Mouse (Mus musculus) gastrocnemius, postnatal 4 days (tissue): ENCODE results near the gene Fads1. TPM values are rescaled to one million over a fixed set of nuclear protein-coding genes. Genes with fewer than 3 reads are reported as not detected.

Source experiments
- DNase-seq, 2 experiments: peaks; one replicate each; pipeline ENCODE4 v3.0.0; 2021 to 2022; ENCODE audit warnings: low spot score in 2 of 2, mixed read lengths in 2 of 2
- total RNA-seq, 2 experiments: library from RNA; stranded (reverse); gene quantifications; 2 replicates each; pipeline ENCODE4 v1.2.3; 2021

Gene Fads1
- total RNA-seq, 2 experiments from 2014 or later = 49.8 to 51.3 TPM

GRCm38 (mm10) chr19:10176477-10176876, 6.2 kb upstream of the Fads1 start:
- DNase-seq = no peak

GRCm38 (mm10) chr19:10176941-10177372, 5.7 kb upstream of the Fads1 start:
- DNase-seq = no peak

DNA sequence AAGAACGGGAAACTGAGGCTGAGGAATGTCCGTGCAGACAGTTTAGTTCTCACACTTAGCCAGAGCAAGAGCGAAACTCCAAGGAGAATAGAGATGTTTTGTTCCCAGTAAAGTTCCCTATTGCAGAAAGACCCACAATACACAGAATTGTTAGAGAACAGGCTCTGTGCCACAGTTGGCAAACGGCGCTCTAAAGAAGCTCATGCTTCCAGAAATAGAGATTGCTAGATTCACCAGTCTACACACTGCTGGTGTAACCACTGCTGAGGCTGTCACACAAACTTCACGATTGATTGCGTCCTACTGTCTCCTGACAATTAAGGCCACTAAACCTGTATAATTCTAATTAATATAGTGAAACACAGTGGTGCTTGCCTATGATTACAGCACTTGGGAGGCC, 1.5 kb upstream of the Fads1 start:
- DNase-seq = no peak

GRCm38 (mm10) chr19:10182142-10182541, 546 bp upstream of the Fads1 start:
- DNase-seq = no peak

GRCm38 (mm10) chr19:10183299-10183983, 753 bp downstream of the Fads1 start:
- DNase-seq = peak; percentile 33 to 72

- peak in 1 of 2 experiments; percentile 56 for DNase-seq
Observed at GRCm38 (mm10) chr19:10184096-10184495, 1.4 kb downstream of the Fads1 start.

- DNase-seq = no peak
Observed at GRCm38 (mm10) chr19:10185876-10186275, 3.2 kb downstream of the Fads1 start.

DNA sequence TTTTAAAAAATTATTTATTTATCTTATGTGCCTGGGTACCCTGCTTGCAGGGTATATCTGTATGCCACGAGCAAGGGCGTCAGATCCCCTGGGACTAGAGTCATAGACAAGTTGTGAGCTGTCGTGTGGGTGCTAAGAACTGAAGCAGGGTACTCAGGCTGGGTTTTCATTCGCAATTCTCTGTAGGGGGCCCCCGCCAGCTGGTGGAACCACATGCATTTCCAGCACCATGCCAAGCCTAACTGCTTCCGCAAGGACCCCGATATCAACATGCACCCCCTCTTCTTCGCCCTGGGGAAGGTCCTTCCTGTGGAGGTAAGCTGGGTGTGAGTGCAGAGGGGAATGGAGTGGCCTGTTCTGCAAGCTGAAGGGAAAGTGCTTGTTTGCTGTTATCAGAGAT, 3.9 kb downstream of the Fads1 start:
- no peak for DNase-seq

GRCm38 (mm10) chr19:10188281-10188811, 5.7 kb downstream of the Fads1 start:
- peak in 1 of 2 experiments; percentile 55 for DNase-seq

- no peak for DNase-seq
Observed at GRCm38 (mm10) chr19:10189022-10189421, 6.3 kb downstream of the Fads1 start.

GRCm38 (mm10) chr19:10189940-10190339, 7.3 kb downstream of the Fads1 start:
- no peak for DNase-seq

DNA sequence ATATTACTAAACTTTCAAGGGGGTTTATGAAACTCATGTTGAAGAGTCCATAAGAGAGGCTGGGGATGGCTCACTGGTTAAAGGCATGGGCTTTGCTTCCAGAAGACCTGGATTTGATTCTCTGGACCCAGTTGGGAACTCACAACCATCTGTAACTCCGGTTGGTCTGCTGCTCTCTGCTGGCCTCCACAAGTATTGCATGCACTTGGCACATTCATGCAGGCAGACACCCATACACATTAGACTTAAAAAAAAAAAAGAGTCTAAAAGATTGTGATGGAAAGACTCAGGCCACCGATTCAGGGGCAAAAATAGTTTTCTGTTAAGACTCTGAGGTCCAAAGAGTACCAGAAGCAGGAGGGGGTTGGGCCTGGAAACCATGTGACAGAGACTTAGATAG, 8.1 kb downstream of the Fads1 start:
- DNase-seq = peak; percentile 62 to 72

- peak in 1 of 2 experiments; percentile 32 for DNase-seq
Observed at GRCm38 (mm10) chr19:10191326-10191725, 8.6 kb downstream of the Fads1 start.

GRCm38 (mm10) chr19:10194337-10194736, 11.6 kb downstream of the Fads1 start:
- no peak for DNase-seq

DNA sequence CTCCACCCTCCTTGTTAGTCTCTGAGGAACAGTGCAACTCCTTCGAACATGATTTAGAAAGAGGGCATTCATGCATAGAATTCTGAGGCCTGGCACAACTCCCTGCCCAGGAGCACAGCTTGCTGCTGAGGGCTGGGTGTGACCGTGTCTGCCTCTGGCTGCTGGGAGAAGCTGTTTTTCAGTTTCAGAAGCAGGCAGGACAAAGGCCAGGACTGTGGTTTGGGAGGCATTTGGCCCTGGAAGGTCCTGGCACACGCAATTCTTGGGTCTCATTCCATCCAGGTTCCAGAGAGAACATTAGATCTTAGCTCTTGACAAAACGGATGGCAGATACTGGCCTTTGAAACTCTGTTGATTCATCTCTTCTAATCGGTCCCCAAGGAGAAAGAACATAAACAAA, 12.6 kb downstream of the Fads1 start:
- no peak for DNase-seq

GRCm38 (mm10) chr19:10197130-10197529, 14.4 kb downstream of the Fads1 start:
- DNase-seq = no peak

DNA sequence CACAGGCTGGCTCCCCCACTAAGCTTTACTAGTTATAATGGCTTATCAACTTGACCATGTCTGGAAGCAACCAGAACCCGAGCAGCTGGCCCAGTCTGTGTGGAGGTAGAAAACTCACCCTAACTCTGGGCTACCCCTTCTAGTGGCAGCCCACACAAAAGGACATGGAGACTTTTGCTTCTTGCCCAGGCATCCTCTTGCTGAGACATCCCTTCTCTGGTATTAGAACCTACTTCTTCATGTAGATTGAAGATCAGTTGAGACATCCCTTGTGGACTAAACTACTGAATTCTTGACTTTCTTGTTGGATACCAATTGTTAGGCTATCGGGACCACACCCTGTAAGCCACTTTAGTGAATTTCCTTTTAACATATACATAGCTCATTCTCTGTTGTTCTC, 15.6 kb downstream of the Fads1 start:
- DNase-seq = no peak

DNA sequence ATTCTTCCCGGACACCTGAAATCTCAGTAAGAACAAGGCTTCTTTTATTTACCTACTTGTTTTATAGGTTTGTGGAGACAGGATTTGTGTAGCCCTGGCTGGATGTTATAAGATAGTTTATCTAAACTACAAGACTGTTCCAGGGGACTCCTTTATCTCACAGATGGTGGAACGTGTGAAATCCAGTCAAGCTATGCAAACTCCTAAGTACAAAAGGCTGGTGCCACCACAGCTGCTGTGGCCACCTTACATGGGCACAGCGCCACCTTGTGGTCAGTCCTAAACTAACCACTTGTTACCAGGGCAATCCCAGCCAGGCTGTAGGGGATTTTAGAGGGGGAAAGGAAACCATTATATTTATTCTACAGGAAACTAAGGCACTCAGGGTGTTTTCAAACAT, 16.0 kb downstream of the Fads1 start:
- peak; percentile 71 to 83 for DNase-seq

DNA sequence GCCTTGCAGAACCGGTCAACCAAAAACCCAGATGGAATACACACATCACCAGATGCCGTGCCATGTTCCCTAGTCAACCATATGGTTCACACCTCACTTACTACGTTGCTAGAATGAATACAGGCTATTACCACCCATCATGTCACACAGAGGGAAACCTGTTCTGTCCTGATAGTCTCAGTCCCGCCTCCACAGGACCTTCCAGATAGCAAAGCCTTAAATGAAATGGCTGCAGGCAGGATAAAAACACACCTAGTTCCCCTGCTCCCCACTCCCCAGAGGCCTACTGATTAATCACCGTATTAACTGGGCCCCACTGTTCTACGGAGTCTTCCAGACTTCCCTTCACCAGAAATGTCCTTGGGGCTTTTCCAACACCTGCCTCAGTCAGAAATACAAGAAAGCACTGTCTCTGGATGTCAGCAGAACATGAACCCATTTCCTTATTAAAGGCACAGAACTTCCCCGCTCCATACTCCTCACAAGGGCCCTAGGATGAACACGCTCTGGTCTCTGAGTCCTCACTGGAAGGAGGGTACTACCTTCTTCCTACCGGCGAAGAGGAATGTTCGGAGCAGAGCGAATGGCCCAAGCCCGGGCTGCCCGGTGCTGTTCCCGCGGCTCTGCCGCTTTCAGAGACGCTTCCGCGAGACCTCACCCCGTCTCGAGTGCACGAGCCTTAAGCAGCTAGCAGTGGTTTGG, 20.6 kb downstream of the Fads1 start:
- no peak for DNase-seq

- peak; percentile 72 to 90 for DNase-seq
Observed at GRCm38 (mm10) chr19:10203848-10204615, 21.3 kb downstream of the Fads1 start, which contains the start of the genes Tmem258 and Fen1. TSS of gene Tmem258 (plus strand) at chr19:10204014. TSS of gene Fen1 (minus strand) at chr19:10204169.

GRCm38 (mm10) chr19:10204616-10205001, 21.9 kb downstream of the Fads1 start:
- no peak for DNase-seq

GRCm38 (mm10) chr19:10205051-10205450, 22.4 kb downstream of the Fads1 start:
- no peak for DNase-seq
